Mouse (Mus musculus) liver (tissue): ENCODE data around the gene Ifnab.
A peak's percentile ranks its signal among the peaks of the same experiment; 100 is the strongest.

Source experiments
- DNase-seq: peaks from one replicate; pipeline ENCODE4 v3.0.0-alpha.2; 2020; ENCODE audit warnings: mixed read lengths

Ifnab gene

GRCm38 (mm10) chr4:88655461-88655860, 35.7 kb downstream of the Ifnab start:
- DNase-seq = no peak

- no peak for DNase-seq
Observed at GRCm38 (mm10) chr4:88653644-88654043, 37.5 kb downstream of the Ifnab start.

- DNase-seq = no peak
Observed at GRCm38 (mm10) chr4:88644359-88644758, 46.8 kb downstream of the Ifnab start, which contains the start of gene Ifna13. Gene Ifna13 (minus strand): TSS chr4:88644459.

GRCm38 (mm10) chr4:88642526-88642925, 48.6 kb downstream of the Ifnab start:
- no peak for DNase-seq

GRCm38 (mm10) chr4:88641077-88641831, 49.9 kb downstream of the Ifnab start:
- DNase-seq = peak; percentile 95

- no peak for DNase-seq
Observed at GRCm38 (mm10) chr4:88640704-88641076, 50.5 kb downstream of the Ifnab start.
